Mouse (Mus musculus) embryonic fibroblast, embryonic 13.5 days (primary cell): ENCODE data around the gene Tert.

Source experiments
- CTCF ChIP-seq: IDR thresholded peaks from 2 replicates; pipeline ENCODE4 v1.5.1; 2011; ENCODE audit warnings: mild to moderate bottlenecking, control low read depth, low read length, moderate library complexity, borderline replicate concordance; ENCODE audit not compliant: insufficient read depth
- POLR2A ChIP-seq: IDR thresholded peaks from 2 replicates; pipeline ENCODE4 v1.6.1; 2011; ENCODE audit warnings: low read depth, mild to moderate bottlenecking, control low read depth, low read length, moderate library complexity

DNA sequence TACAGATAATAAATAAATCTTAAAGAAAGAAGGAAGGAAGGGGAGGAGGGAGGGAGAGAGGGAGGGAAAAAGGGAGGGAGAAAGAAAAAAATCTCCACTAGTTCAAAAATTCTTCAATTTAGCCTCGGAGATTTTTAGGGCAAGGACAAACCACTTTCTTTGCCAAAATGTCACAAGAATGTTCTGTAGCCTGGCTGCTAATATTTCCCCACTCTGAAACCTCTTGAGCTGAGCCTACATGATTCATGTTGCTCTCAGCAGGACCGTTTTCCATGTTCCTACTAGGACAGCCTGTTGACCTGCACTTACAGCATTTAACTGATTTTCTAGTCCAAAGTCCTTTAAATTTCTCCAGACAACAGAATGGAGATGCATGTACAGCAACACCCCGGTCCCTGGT, 28.3 kb downstream of the Tert start:
- TF ChIP-seq POLR2A (no peak), CTCF (no peak)
